In genomic region chr12:110590804-110591259, GRCm38 (mm10) we compare ENCODE assay signal across 7 mouse cellular contexts. TPM values are rescaled to one million over a fixed set of nuclear protein-coding genes. Genes with fewer than 3 reads are reported as not detected.
A peak's percentile ranks its signal among the peaks of the same experiment; 100 is the strongest.
DNase-seq lines count a peak whose midpoint lies in the region; ATAC-seq lines count a peak whose summit lies in the region.

No protein-coding gene starts in this region.

- 0 out of 2 replicates have a peak, but pooled peaks have one; percentile 13 for ATAC-seq in neural tube, embryonic 11.5 days (ENCODE audit: insufficient read depth, low FRiP score, low TSS enrichment)
- no peak for ATAC-seq in limb, embryonic 15.5 days (ENCODE audit: insufficient number of reproducible peaks, low FRiP score, low TSS enrichment, low read depth)
- no peak for ATAC-seq in stomach, embryonic 15.5 days (ENCODE audit: insufficient read depth, low FRiP score, low read depth)

- H3K27ac ChIP-seq in neural tube, embryonic 11.5 days (ENCODE audit: low read depth, low read length) = peak overlapping the region; percentile 73; the same call in 1 of the 2 replicates
- peak overlapping the region; percentile 95 for H3K27ac ChIP-seq in forebrain, embryonic 10.5 days
- peak overlapping the region; percentile 95 for H3K27ac ChIP-seq in limb, embryonic 15.5 days
- peak overlapping the region; percentile 97 for H3K27ac ChIP-seq in stomach, embryonic 15.5 days

- no peaks in the 10 kb centered on the region for H3K36me3 ChIP-seq in neural tube, embryonic 11.5 days (ENCODE audit: control insufficient read depth, insufficient read depth, low read length)
- H3K36me3 ChIP-seq in forebrain, embryonic 10.5 days (replicated peaks) = no peaks in the 10 kb centered on the region
- H3K36me3 ChIP-seq in limb, embryonic 15.5 days = no peaks in the 10 kb centered on the region
- H3K36me3 ChIP-seq in stomach, embryonic 15.5 days = no peaks in the 10 kb centered on the region

- 3% methylated on average over 15 of the region's 15 CpGs for WGBS in neural tube, embryonic 11.5 days
- WGBS in forebrain, embryonic 10.5 days = 2% methylated on average over 15 of the region's 15 CpGs
- 1% methylated on average over 15 of the region's 15 CpGs for WGBS in limb, embryonic 15.5 days
- WGBS in stomach, embryonic 15.5 days = 2% methylated on average over 15 of the region's 15 CpGs

- H3K4me1 ChIP-seq in neural tube, embryonic 11.5 days (ENCODE audit: control insufficient read depth, insufficient read depth, low read length) = peaks cover 7% of the 10 kb centered on the region; the same call in 1 of the 2 replicates
- H3K4me1 ChIP-seq in forebrain, embryonic 10.5 days = peaks cover 21% of the 10 kb centered on the region
- peaks cover 16% of the 10 kb centered on the region for H3K4me1 ChIP-seq in limb, embryonic 15.5 days
- peaks cover 4% of the 10 kb centered on the region for H3K4me1 ChIP-seq in stomach, embryonic 15.5 days

- no peaks in the 10 kb centered on the region for H3K9me3 ChIP-seq in neural tube, embryonic 11.5 days (ENCODE audit: control insufficient read depth, low read length)
- H3K9me3 ChIP-seq in forebrain, embryonic 10.5 days = no peaks in the 10 kb centered on the region
- H3K9me3 ChIP-seq in limb, embryonic 15.5 days = no peaks in the 10 kb centered on the region
- no peaks in the 10 kb centered on the region for H3K9me3 ChIP-seq in stomach, embryonic 15.5 days

- no peaks in the 10 kb centered on the region for H3K27me3 ChIP-seq in neural tube, embryonic 11.5 days (ENCODE audit: control insufficient read depth, insufficient read depth, low read length)
- no peaks in the 10 kb centered on the region for H3K27me3 ChIP-seq in forebrain, embryonic 10.5 days (ENCODE audit: poor library complexity, severe bottlenecking)
- no peaks in the 10 kb centered on the region for H3K27me3 ChIP-seq in limb, embryonic 15.5 days
- no peaks in the 10 kb centered on the region for H3K27me3 ChIP-seq in stomach, embryonic 15.5 days (replicated peaks)

- H3K9ac ChIP-seq in neural tube, embryonic 11.5 days (ENCODE audit: low read length) = peak overlapping the region; percentile 80
- H3K9ac ChIP-seq in limb, embryonic 15.5 days = peak overlapping the region; percentile 83
- H3K9ac ChIP-seq in stomach, embryonic 15.5 days = peak overlapping the region; percentile 76

- peak overlapping the region; percentile 66 for H3K4me3 ChIP-seq in neural tube, embryonic 11.5 days (ENCODE audit: low read depth, low read length)
- peak overlapping the region; percentile 93 for H3K4me3 ChIP-seq in forebrain, embryonic 10.5 days
- H3K4me3 ChIP-seq in limb, embryonic 15.5 days = peak overlapping the region; percentile 77
- peak overlapping the region; percentile 76 for H3K4me3 ChIP-seq in stomach, embryonic 15.5 days (replicated peaks)

- peak overlapping the region; percentile 97 for H3K4me2 ChIP-seq in neural tube, embryonic 11.5 days (ENCODE audit: low read depth)
- peak overlapping the region; percentile 87 for H3K4me2 ChIP-seq in limb, embryonic 15.5 days
- H3K4me2 ChIP-seq in stomach, embryonic 15.5 days = peak overlapping the region; percentile 88

- no peak for DNase-seq in neural tube, embryonic 11.5 days (ENCODE audit: low spot score)
- DNase-seq in neural tube, embryonic 10.5 days (ENCODE audit: extremely low spot score, low spot score) = no peak
- no peak for DNase-seq in forebrain, embryonic 10.5 days (ENCODE audit: extremely low spot score, low spot score)
- DNase-seq in adrenal gland, adult 18-20 months (ENCODE audit: low spot score in 2 of 2) = no peak
- no peak for DNase-seq in kidney, postnatal 36 days

RNA-seq across cellular contexts. Expression of gene Dync1h1, which starts 10.4 kb away (rescaled TPM):
- polyA plus RNA-seq in neural tube, embryonic 11.5 days (2014; fragmentation: Nextera tagmentation; extraction: Ambion mirVana) = 88.0 and 101 TPM in 2 replicates
- 62.0 and 75.6 TPM in 2 replicates for polyA plus RNA-seq in forebrain, embryonic 10.5 days (2016; fragmentation: Nextera tagmentation; extraction: Ambion mirVana)
- polyA plus RNA-seq in limb, embryonic 15.5 days (2015; fragmentation: Nextera tagmentation; extraction: Ambion mirVana) = 43.2 and 47.2 TPM in 2 replicates
- polyA plus RNA-seq in stomach, embryonic 15.5 days (2015; fragmentation: Nextera tagmentation; extraction: Ambion mirVana) = 41.5 and 41.9 TPM in 2 replicates
- total RNA-seq in adrenal gland, adult 18-20 months (2021) = 100 to 1,000 TPM; 122 to 124 TPM
